Mouse (Mus musculus): Measurements from ENCODE around the gene Camk2n1. TPM values are rescaled to one million over a fixed set of nuclear protein-coding genes. Genes with fewer than 3 reads are reported as not detected.

Camk2n1 gene
- 2.4 and 2.5 TPM in 2 replicates for polyA plus RNA-seq (2014; fragmentation: Nextera tagmentation; extraction: Ambion mirVana)

- ATAC-seq (ENCODE audit: low read depth) (peak; percentile 80), DNase-seq (ENCODE audit: low spot score) (peak; percentile 86)
- peak within 1 kb of the TSS; percentile 77 for H3K4me3 ChIP-seq (ENCODE audit: low read depth, low read length)
- H3K27me3 ChIP-seq (replicated peaks; ENCODE audit: control insufficient read depth, insufficient read depth, low read length): peaks cover 47% of the 10 kb centered on the region
- H3K4me1 ChIP-seq (ENCODE audit: control insufficient read depth, insufficient read depth, low read length): peaks cover 8% of the 10 kb centered on the region
- H3K9me3 ChIP-seq (ENCODE audit: control insufficient read depth, low read length): no peaks in the 10 kb centered on the region
- peak within 1 kb of the TSS; percentile 72 for H3K27ac ChIP-seq (replicated peaks; ENCODE audit: low read depth, low read length)
- peak within 1 kb of the TSS; percentile 96 for H3K4me2 ChIP-seq (ENCODE audit: low read depth, low read length)
- WGBS: 1% methylated on average over 9 of the region's 64 CpGs
- H3K9ac ChIP-seq (ENCODE audit: low read depth, low read length): peak within 1 kb of the TSS; percentile 82
- no peaks in the 10 kb centered on the region for H3K36me3 ChIP-seq (ENCODE audit: control insufficient read depth, insufficient read depth, low read length)
Measured at GRCm38 (mm10) chr4:138453753-138454570, at the start of gene Camk2n1. Gene Camk2n1 (plus strand): TSS chr4:138454314.

GRCm38 (mm10) chr4:138404806-138405205 lies 49.3 kb upstream of the Camk2n1 start:
- H3K36me3 ChIP-seq (ENCODE audit: control insufficient read depth, insufficient read depth, low read length): no peaks in the 10 kb centered on the region
- WGBS: 0% methylated on average over 2 of the region's 2 CpGs
- no peaks in the 10 kb centered on the region for H3K9me3 ChIP-seq (ENCODE audit: control insufficient read depth, low read length)
- DNase-seq (ENCODE audit: low spot score) (no peak), ATAC-seq (ENCODE audit: low read depth) (no peak)
- no peak overlapping the region for H3K4me3 ChIP-seq (ENCODE audit: low read depth, low read length)
- no peak overlapping the region for H3K9ac ChIP-seq (ENCODE audit: low read depth, low read length)
- no peaks in the 10 kb centered on the region for H3K4me1 ChIP-seq (ENCODE audit: control insufficient read depth, insufficient read depth, low read length)
- H3K4me2 ChIP-seq (ENCODE audit: low read depth, low read length): no peak overlapping the region
- H3K27ac ChIP-seq (replicated peaks; ENCODE audit: low read depth, low read length): no peak overlapping the region
- no peaks in the 10 kb centered on the region for H3K27me3 ChIP-seq (replicated peaks; ENCODE audit: control insufficient read depth, insufficient read depth, low read length)

- H3K27ac ChIP-seq (replicated peaks; ENCODE audit: low read depth, low read length): no peak overlapping the region
- no peak overlapping the region for H3K4me3 ChIP-seq (ENCODE audit: low read depth, low read length)
- H3K27me3 ChIP-seq (replicated peaks; ENCODE audit: control insufficient read depth, insufficient read depth, low read length): peaks cover 4% of the 10 kb centered on the region; the same call in 1 of the 2 replicates
- DNase-seq (ENCODE audit: low spot score): no peak
- H3K36me3 ChIP-seq (ENCODE audit: control insufficient read depth, insufficient read depth, low read length): no peaks in the 10 kb centered on the region
- no peaks in the 10 kb centered on the region for H3K9me3 ChIP-seq (ENCODE audit: control insufficient read depth, low read length)
- WGBS: 77% methylated on average over 11 of the region's 13 CpGs
- no peak overlapping the region for H3K4me2 ChIP-seq (ENCODE audit: low read depth, low read length)
- no peak for ATAC-seq (ENCODE audit: low read depth)
- H3K9ac ChIP-seq (ENCODE audit: low read depth, low read length): no peak overlapping the region
- no peaks in the 10 kb centered on the region for H3K4me1 ChIP-seq (ENCODE audit: control insufficient read depth, insufficient read depth, low read length)
Measured at GRCm38 (mm10) chr4:138407479-138408194, 46.5 kb upstream of the Camk2n1 start.

- 11% methylated on average over 5 of the region's 5 CpGs for WGBS
- Histone ChIP-seq H3K36me3 (ENCODE audit: control insufficient read depth, insufficient read depth, low read length) (no peaks in the 10 kb centered on the region), H3K9me3 (ENCODE audit: control insufficient read depth, low read length) (no peaks in the 10 kb centered on the region), H3K9ac (ENCODE audit: low read depth, low read length) (no peak overlapping the region), H3K27ac (replicated peaks; ENCODE audit: low read depth, low read length) (no peak overlapping the region), H3K4me2 (ENCODE audit: low read depth, low read length) (no peak overlapping the region), H3K27me3 (replicated peaks; ENCODE audit: control insufficient read depth, insufficient read depth, low read length) (peaks cover 4% of the 10 kb centered on the region; the same call in 1 of the 2 replicates), H3K4me1 (ENCODE audit: control insufficient read depth, insufficient read depth, low read length) (no peaks in the 10 kb centered on the region), H3K4me3 (ENCODE audit: low read depth, low read length) (no peak overlapping the region)
- ATAC-seq (ENCODE audit: low read depth) (peak; percentile 53), DNase-seq (ENCODE audit: low spot score) (peak; percentile 45)
Measured at GRCm38 (mm10) chr4:138411011-138411410, 43.1 kb upstream of the Camk2n1 start.

GRCm38 (mm10) chr4:138411504-138412121 lies 42.5 kb upstream of the Camk2n1 start:
- DNase-seq (ENCODE audit: low spot score) (no peak), ATAC-seq (ENCODE audit: low read depth) (no peak)
- WGBS: 43% methylated on average over 7 of the region's 7 CpGs
- H3K4me2 ChIP-seq (ENCODE audit: low read depth, low read length): no peak overlapping the region
- H3K9ac ChIP-seq (ENCODE audit: low read depth, low read length): no peak overlapping the region
- no peaks in the 10 kb centered on the region for H3K9me3 ChIP-seq (ENCODE audit: control insufficient read depth, low read length)
- H3K4me3 ChIP-seq (ENCODE audit: low read depth, low read length): no peak overlapping the region
- no peak overlapping the region for H3K27ac ChIP-seq (replicated peaks; ENCODE audit: low read depth, low read length)
- H3K4me1 ChIP-seq (ENCODE audit: control insufficient read depth, insufficient read depth, low read length): no peaks in the 10 kb centered on the region
- peaks cover 4% of the 10 kb centered on the region; the same call in 1 of the 2 replicates for H3K27me3 ChIP-seq (replicated peaks; ENCODE audit: control insufficient read depth, insufficient read depth, low read length)
- H3K36me3 ChIP-seq (ENCODE audit: control insufficient read depth, insufficient read depth, low read length): no peaks in the 10 kb centered on the region

GRCm38 (mm10) chr4:138414725-138415124 lies 39.4 kb upstream of the Camk2n1 start:
- H3K4me2 ChIP-seq (ENCODE audit: low read depth, low read length): no peak overlapping the region
- DNase-seq (ENCODE audit: low spot score) (peak; percentile 45), ATAC-seq (ENCODE audit: low read depth) (0 out of 2 replicates have a peak, but pooled peaks have one; percentile 30)
- no peak overlapping the region for H3K4me3 ChIP-seq (ENCODE audit: low read depth, low read length)
- H3K9ac ChIP-seq (ENCODE audit: low read depth, low read length): no peak overlapping the region
- H3K36me3 ChIP-seq (ENCODE audit: control insufficient read depth, insufficient read depth, low read length): no peaks in the 10 kb centered on the region
- no peaks in the 10 kb centered on the region for H3K4me1 ChIP-seq (ENCODE audit: control insufficient read depth, insufficient read depth, low read length)
- H3K27me3 ChIP-seq (replicated peaks; ENCODE audit: control insufficient read depth, insufficient read depth, low read length): peaks cover 4% of the 10 kb centered on the region; the same call in 1 of the 2 replicates
- no peaks in the 10 kb centered on the region for H3K9me3 ChIP-seq (ENCODE audit: control insufficient read depth, low read length)
- 0 out of 2 replicates have a peak overlapping the region, but pooled peaks have one; percentile 6 for H3K27ac ChIP-seq (replicated peaks; ENCODE audit: low read depth, low read length)
- WGBS: 21% methylated on average over 5 of the region's 6 CpGs

GRCm38 (mm10) chr4:138415991-138416390 lies 38.1 kb upstream of the Camk2n1 start:
- Histone ChIP-seq H3K4me3 (ENCODE audit: low read depth, low read length) (no peak overlapping the region), H3K27ac (replicated peaks; ENCODE audit: low read depth, low read length) (no peak overlapping the region), H3K4me2 (ENCODE audit: low read depth, low read length) (no peak overlapping the region), H3K36me3 (ENCODE audit: control insufficient read depth, insufficient read depth, low read length) (no peaks in the 10 kb centered on the region), H3K4me1 (ENCODE audit: control insufficient read depth, insufficient read depth, low read length) (no peaks in the 10 kb centered on the region), H3K9ac (ENCODE audit: low read depth, low read length) (no peak overlapping the region), H3K9me3 (ENCODE audit: control insufficient read depth, low read length) (no peaks in the 10 kb centered on the region), H3K27me3 (replicated peaks; ENCODE audit: control insufficient read depth, insufficient read depth, low read length) (peaks cover 1% of the 10 kb centered on the region; the same call in 1 of the 2 replicates)
- ATAC-seq (ENCODE audit: low read depth) (no peak), DNase-seq (ENCODE audit: low spot score) (no peak)
- 82% methylated on average over 3 of the region's 3 CpGs for WGBS

- Histone ChIP-seq H3K4me3 (ENCODE audit: low read depth, low read length) (no peak overlapping the region), H3K27ac (replicated peaks; ENCODE audit: low read depth, low read length) (no peak overlapping the region), H3K4me2 (ENCODE audit: low read depth, low read length) (no peak overlapping the region), H3K9me3 (ENCODE audit: control insufficient read depth, low read length) (no peaks in the 10 kb centered on the region), H3K36me3 (ENCODE audit: control insufficient read depth, insufficient read depth, low read length) (no peaks in the 10 kb centered on the region), H3K4me1 (ENCODE audit: control insufficient read depth, insufficient read depth, low read length) (no peaks in the 10 kb centered on the region), H3K9ac (ENCODE audit: low read depth, low read length) (no peak overlapping the region), H3K27me3 (replicated peaks; ENCODE audit: control insufficient read depth, insufficient read depth, low read length) (no peaks in the 10 kb centered on the region)
- DNase-seq (ENCODE audit: low spot score) (no peak), ATAC-seq (ENCODE audit: low read depth) (no peak)
- 67% methylated on average over 5 of the region's 5 CpGs for WGBS
Measured at GRCm38 (mm10) chr4:138416414-138416813, 37.7 kb upstream of the Camk2n1 start.

All from embryonic facial prominence, embryonic 14.5 days (tissue).